Mouse (Mus musculus) midbrain, postnatal 0 days (tissue): ENCODE data around the gene Aagab. TPM values are rescaled to one million over a fixed set of nuclear protein-coding genes. Genes with fewer than 3 reads are reported as not detected.

Experiments used
- ATAC-seq: fragments of 200-750 bp; cut with Nextera tagmentation; 2 replicates; pipeline ENCODE4 v1.8.0; 2017; ENCODE audit warnings: moderate number of reproducible peaks, mild to moderate bottlenecking, moderate TSS enrichment, moderate library complexity; ENCODE audit not compliant: low FRiP score
- DNase-seq: peaks from one replicate; pipeline ENCODE4 v3.0.0-alpha.2; 2015; ENCODE audit warnings: low spot score
- H3K27ac ChIP-seq: fragments of 300-500 bp; sonication (generic); 2 replicates; pipeline ENCODE4 v1.5.1; 2014; ENCODE audit warnings: low read depth, mild to moderate bottlenecking, low read length, mixed read lengths
- H3K27me3 ChIP-seq: fragments of 300-500 bp; sonication (generic); 2 replicates; pipeline ENCODE4 v1.6.1; 2014; ENCODE audit warnings: low read length, control low read depth, mixed read lengths; ENCODE audit not compliant: insufficient read depth
- H3K36me3 ChIP-seq: fragments of 300-500 bp; sonication (generic); 2 replicates; pipeline ENCODE4 v1.6.1; 2014; ENCODE audit warnings: low read length, control low read depth, mixed read lengths; ENCODE audit not compliant: insufficient read depth
- H3K4me1 ChIP-seq: fragments of 300-500 bp; sonication (generic); 2 replicates; pipeline ENCODE4 v1.6.1; 2014; ENCODE audit warnings: mild to moderate bottlenecking, control low read depth, antibody characterized with exemption, low read length, mixed read lengths; ENCODE audit not compliant: insufficient read depth
- H3K4me2 ChIP-seq: fragments of 300-500 bp; sonication (generic); 2 replicates; pipeline ENCODE4 v1.6.1; 2014; ENCODE audit warnings: low read depth, mild to moderate bottlenecking, low read length, mixed read lengths; ENCODE audit not compliant: poor library complexity, severe bottlenecking
- H3K4me3 ChIP-seq: fragments of 300-500 bp; sonication (generic); 2 replicates; pipeline ENCODE4 v1.5.1; 2014; ENCODE audit warnings: low read depth, mild to moderate bottlenecking, low read length, moderate library complexity
- H3K9ac ChIP-seq: fragments of 300-500 bp; sonication (generic); replicated peaks from 2 replicates; pipeline ENCODE4 v1.6.1; 2014; ENCODE audit warnings: mild to moderate bottlenecking, low read length, moderate library complexity, mixed read lengths; ENCODE audit not compliant: poor library complexity, severe bottlenecking
- H3K9me3 ChIP-seq: fragments of 300-500 bp; sonication (generic); 2 replicates; pipeline ENCODE4 v1.6.1; 2016; ENCODE audit warnings: low read length, control low read depth
- CTCF ChIP-seq: IDR thresholded peaks from 2 replicates; pipeline ENCODE4 v1.5.1; 2016; ENCODE audit warnings: antibody characterized with exemption, mild to moderate bottlenecking
- WGBS: fragments of 180-500 bp; shearing (Covaris S2); extraction: QIAGEN DNeasy Blood & Tissue Kit; methylation state at CpG from one replicate; pipeline ENCODE4 v1.1.7; 2014; 5-methylcytosine and 5-hydroxymethylcytosine counted together
- polyA plus RNA-seq: library from polyadenylated mRNA; unstranded; fragments of >200 nt; fragmentation: Nextera tagmentation; extraction: Ambion mirVana; gene quantifications from 2 replicates; pipeline ENCODE4 v1.2.1, GENCODE M21; 2015
- total RNA-seq: library from RNA; depleted of rRNA; stranded (reverse); fragments of >200 nt; gene quantifications from 2 replicates; pipeline ENCODE4 v1.2.3, GENCODE M21; 2014

Aagab gene
- total and polyA plus RNA-seq, 2 experiments from 2014 or later, result 39.1 to 58.9 TPM

- 65% methylated on average over 5 of the region's 5 CpGs for WGBS
- no peak for ATAC-seq
- peak; percentile 84 for DNase-seq
Measured at GRCm38 (mm10) chr9:63658970-63659371, 56.5 kb downstream of the Aagab start.

DNA sequence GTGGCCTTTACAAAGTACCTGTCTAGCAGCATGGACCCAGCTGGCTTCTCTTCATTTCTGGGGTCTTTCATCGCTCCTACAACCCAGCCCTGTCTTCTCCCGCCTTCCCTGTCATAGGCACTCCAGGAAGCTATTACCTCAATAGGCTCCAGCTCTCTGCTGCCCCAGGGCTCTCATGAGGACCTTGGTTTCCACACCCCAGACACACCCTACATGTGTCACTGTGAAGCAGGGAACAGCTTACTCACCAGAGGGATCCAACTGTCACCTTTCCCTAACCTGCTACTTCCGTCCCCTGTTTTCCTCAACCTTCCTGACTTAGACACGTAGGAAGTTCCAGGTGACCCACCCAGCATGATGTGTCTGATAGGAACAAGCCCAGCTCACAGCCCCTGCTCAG is 57.6 kb downstream of the Aagab start:
- H3K27ac ChIP-seq, result no peak overlapping the region
- no peaks in the 10 kb centered on the region for H3K4me1 ChIP-seq
- ATAC-seq, result no peak
- H3K9ac ChIP-seq, result no peak overlapping the region
- no peak overlapping the region for H3K4me3 ChIP-seq
- DNase-seq, result no peak
- no peak for TF ChIP-seq CTCF
- WGBS, result 95% methylated on average over 4 of the region's 4 CpGs
- H3K27me3 ChIP-seq, result no peaks in the 10 kb centered on the region
- no peak overlapping the region for H3K4me2 ChIP-seq
- H3K36me3 ChIP-seq, result no peaks in the 10 kb centered on the region
- no peaks in the 10 kb centered on the region for H3K9me3 ChIP-seq

More at GRCm38 (mm10) chr9:63658970-63659371, 56.5 kb downstream of the Aagab start:
- Histone ChIP-seq H3K9ac (no peak overlapping the region), H3K4me1 (no peaks in the 10 kb centered on the region), H3K27ac (no peak overlapping the region), H3K4me3 (no peak overlapping the region), H3K27me3 (no peaks in the 10 kb centered on the region), H3K4me2 (no peak overlapping the region), H3K36me3 (no peaks in the 10 kb centered on the region), H3K9me3 (no peaks in the 10 kb centered on the region)
- TF ChIP-seq CTCF, result no peak

GRCm38 (mm10) chr9:63660691-63661090 is 58.2 kb downstream of the Aagab start:
- DNase-seq, result no peak
- Histone ChIP-seq H3K27me3 (no peaks in the 10 kb centered on the region), H3K36me3 (no peaks in the 10 kb centered on the region), H3K9ac (no peak overlapping the region), H3K9me3 (no peaks in the 10 kb centered on the region), H3K4me2 (no peak overlapping the region), H3K4me1 (0 out of 2 replicates have a peak, but pooled peaks cover 2% of the 10 kb centered on the region), H3K4me3 (no peak overlapping the region), H3K27ac (no peak overlapping the region)
- 97% methylated on average over 3 of the region's 3 CpGs for WGBS
- ATAC-seq, result no peak
- TF ChIP-seq CTCF, result no peak

GRCm38 (mm10) chr9:63662759-63663158 is 60.3 kb downstream of the Aagab start:
- H3K36me3 ChIP-seq, result no peaks in the 10 kb centered on the region
- no peak overlapping the region for H3K4me3 ChIP-seq
- H3K4me2 ChIP-seq, result no peak overlapping the region
- H3K9ac ChIP-seq, result no peak overlapping the region
- H3K9me3 ChIP-seq, result no peaks in the 10 kb centered on the region
- no peaks in the 10 kb centered on the region for H3K27me3 ChIP-seq
- ATAC-seq, result no peak
- H3K27ac ChIP-seq, result no peak overlapping the region
- peaks cover 8% of the 10 kb centered on the region; the same call in 1 of the 2 replicates for H3K4me1 ChIP-seq
- TF ChIP-seq CTCF, result no peak
- DNase-seq, result no peak
- WGBS, result 83% methylated on average over 7 of the region's 7 CpGs

GRCm38 (mm10) chr9:63663222-63663621 is 60.8 kb downstream of the Aagab start:
- H3K4me3 ChIP-seq, result no peak overlapping the region
- no peak overlapping the region for H3K27ac ChIP-seq
- H3K4me2 ChIP-seq, result no peak overlapping the region
- H3K36me3 ChIP-seq, result no peaks in the 10 kb centered on the region
- no peak overlapping the region for H3K9ac ChIP-seq
- DNase-seq (no peak), ATAC-seq (no peak)
- 82% methylated on average over 10 of the region's 10 CpGs for WGBS
- no peak for TF ChIP-seq CTCF
- H3K9me3 ChIP-seq, result no peaks in the 10 kb centered on the region
- H3K4me1 ChIP-seq, result peaks cover 8% of the 10 kb centered on the region; the same call in 1 of the 2 replicates
- H3K27me3 ChIP-seq, result no peaks in the 10 kb centered on the region

DNA sequence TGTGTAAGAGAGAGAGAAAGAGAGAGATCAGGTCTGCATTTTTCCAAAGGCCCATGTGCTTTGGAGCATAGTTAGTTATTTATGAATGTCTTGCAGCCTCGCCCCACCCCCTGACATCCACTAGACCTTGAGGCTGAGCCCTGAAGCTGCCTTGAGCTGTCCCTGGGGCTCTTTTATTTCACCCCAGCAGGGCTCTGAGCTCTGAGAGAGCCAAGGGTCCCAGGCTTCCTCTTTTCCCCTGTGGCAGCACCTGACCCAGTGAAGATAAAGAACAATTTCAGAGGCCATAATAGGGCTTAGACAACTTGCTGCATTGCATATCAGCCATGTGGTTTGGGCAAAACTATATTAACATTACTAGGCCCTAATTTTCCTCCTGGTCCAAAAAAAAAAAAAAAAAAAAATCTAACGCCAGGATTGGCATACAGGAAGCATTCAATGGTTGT is 61.9 kb downstream of the Aagab start:
- Histone ChIP-seq H3K4me3 (no peak overlapping the region), H3K4me1 (peaks cover 8% of the 10 kb centered on the region; the same call in 1 of the 2 replicates), H3K4me2 (no peak overlapping the region), H3K36me3 (no peaks in the 10 kb centered on the region), H3K9me3 (no peaks in the 10 kb centered on the region), H3K9ac (no peak overlapping the region), H3K27me3 (no peaks in the 10 kb centered on the region), H3K27ac (no peak overlapping the region)
- WGBS, result 68% methylated on average over 2 of the region's 2 CpGs
- ATAC-seq (no peak), DNase-seq (no peak)
- TF ChIP-seq CTCF, result no peak
